Mouse (Mus musculus): ENCODE results near the gene Kcnh4.

Kcnh4 gene

GRCm38 (mm10) chr11:100720345-100720744 is 39.4 kb downstream of the Kcnh4 start:
- no peaks in the 10 kb centered on the region for H3K9me3 ChIP-seq (ENCODE audit: low read length)
- TF ChIP-seq CTCF (conservative IDR thresholded peaks at IDR 0.05; ENCODE audit: low read length) (no peak), NANOG (IDR thresholded peaks at IDR 0.05; ENCODE audit: borderline replicate concordance, low read length) (no peak), POU5F1 (IDR thresholded peaks at IDR 0.05; ENCODE audit: borderline replicate concordance, low read length) (no peak)
- H3K27me3 ChIP-seq (ENCODE audit: insufficient read depth, low read length) = no peaks in the 10 kb centered on the region
- H3K36me3 ChIP-seq (ENCODE audit: insufficient read depth, low read length) = peaks cover 75% of the 10 kb centered on the region
- H3K4me3 ChIP-seq (replicated peaks; ENCODE audit: low read length) = peak overlapping the region; percentile 53
- H3K4me1 ChIP-seq (replicated peaks; ENCODE audit: low read depth, low read length) = peaks cover 95% of the 10 kb centered on the region

- H3K4me3 ChIP-seq (replicated peaks; ENCODE audit: low read length) = peak overlapping the region; percentile 53
- TF ChIP-seq POU5F1 (IDR thresholded peaks at IDR 0.05; ENCODE audit: borderline replicate concordance, low read length) = no peak
- no peak for TF ChIP-seq NANOG (IDR thresholded peaks at IDR 0.05; ENCODE audit: borderline replicate concordance, low read length)
- no peak for TF ChIP-seq CTCF (conservative IDR thresholded peaks at IDR 0.05; ENCODE audit: low read length)
Observed at GRCm38 (mm10) chr11:100719893-100720292, 39.8 kb downstream of the Kcnh4 start.

GRCm38 (mm10) chr11:100719312-100719711 is 40.4 kb downstream of the Kcnh4 start:
- Histone ChIP-seq H3K4me1 (replicated peaks; ENCODE audit: low read depth, low read length) (peaks cover 94% of the 10 kb centered on the region), H3K9me3 (ENCODE audit: low read length) (no peaks in the 10 kb centered on the region), H3K27me3 (ENCODE audit: insufficient read depth, low read length) (no peaks in the 10 kb centered on the region), H3K4me3 (replicated peaks; ENCODE audit: low read length) (peak overlapping the region; percentile 53; the same call in 1 of the 2 replicates), H3K36me3 (ENCODE audit: insufficient read depth, low read length) (peaks cover 72% of the 10 kb centered on the region)
- TF ChIP-seq CTCF (conservative IDR thresholded peaks at IDR 0.05; ENCODE audit: low read length) (no peak), POU5F1 (IDR thresholded peaks at IDR 0.05; ENCODE audit: borderline replicate concordance, low read length) (no peak), NANOG (IDR thresholded peaks at IDR 0.05; ENCODE audit: borderline replicate concordance, low read length) (no peak)

More at GRCm38 (mm10) chr11:100719893-100720292, 39.8 kb downstream of the Kcnh4 start:
- Histone ChIP-seq H3K36me3 (ENCODE audit: insufficient read depth, low read length) (peaks cover 74% of the 10 kb centered on the region), H3K9me3 (ENCODE audit: low read length) (no peaks in the 10 kb centered on the region), H3K4me1 (replicated peaks; ENCODE audit: low read depth, low read length) (peaks cover 94% of the 10 kb centered on the region), H3K27me3 (ENCODE audit: insufficient read depth, low read length) (no peaks in the 10 kb centered on the region)

DNA sequence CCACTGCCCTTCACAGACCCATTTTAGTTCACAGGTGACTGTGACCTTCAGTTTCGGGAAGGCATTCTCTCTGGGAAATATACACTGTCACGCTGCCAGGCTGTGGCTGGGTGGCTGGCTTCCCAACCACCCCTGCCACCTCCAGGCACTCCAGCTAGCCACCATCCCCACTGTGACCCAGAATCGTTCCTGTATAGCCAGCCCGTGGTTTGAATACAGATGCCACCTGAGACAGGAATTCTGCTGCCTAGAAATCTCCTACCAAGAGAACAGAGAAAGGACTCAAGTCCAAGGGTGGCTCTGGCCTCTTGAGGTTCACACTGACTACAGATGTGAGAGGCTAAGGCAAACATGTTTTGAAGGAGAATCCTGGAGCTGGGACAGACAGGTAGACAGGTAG is 40.9 kb downstream of the Kcnh4 start:
- Histone ChIP-seq H3K27me3 (ENCODE audit: insufficient read depth, low read length) (no peaks in the 10 kb centered on the region), H3K9me3 (ENCODE audit: low read length) (no peaks in the 10 kb centered on the region), H3K4me3 (replicated peaks; ENCODE audit: low read length) (no peak overlapping the region), H3K36me3 (ENCODE audit: insufficient read depth, low read length) (peaks cover 68% of the 10 kb centered on the region), H3K4me1 (replicated peaks; ENCODE audit: low read depth, low read length) (peaks cover 94% of the 10 kb centered on the region)
- TF ChIP-seq POU5F1 (IDR thresholded peaks at IDR 0.05; ENCODE audit: borderline replicate concordance, low read length) (no peak), CTCF (conservative IDR thresholded peaks at IDR 0.05; ENCODE audit: low read length) (no peak), NANOG (IDR thresholded peaks at IDR 0.05; ENCODE audit: borderline replicate concordance, low read length) (no peak)

DNA sequence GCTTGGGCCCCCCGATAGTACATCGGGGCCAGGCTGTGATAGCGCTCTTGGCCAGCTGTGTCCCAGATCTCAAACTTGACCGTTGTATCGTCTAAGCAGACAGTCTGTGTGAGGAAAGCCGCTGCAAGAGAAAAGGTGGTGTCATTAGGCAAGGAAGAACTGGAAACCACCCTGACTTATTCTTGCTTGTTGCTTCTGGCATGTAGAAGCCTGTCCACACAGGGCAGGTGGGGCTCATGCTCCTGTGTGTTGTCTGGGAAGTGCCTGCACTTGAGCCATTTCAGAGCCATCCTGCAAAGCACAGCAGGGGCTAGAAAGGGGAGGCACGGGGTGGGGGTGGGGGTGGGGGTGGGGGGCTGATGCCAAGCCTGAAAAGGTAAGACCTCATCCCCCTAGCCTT is 41.3 kb downstream of the Kcnh4 start:
- Histone ChIP-seq H3K9me3 (ENCODE audit: low read length) (no peaks in the 10 kb centered on the region), H3K36me3 (ENCODE audit: insufficient read depth, low read length) (peaks cover 68% of the 10 kb centered on the region), H3K27me3 (ENCODE audit: insufficient read depth, low read length) (no peaks in the 10 kb centered on the region), H3K4me1 (replicated peaks; ENCODE audit: low read depth, low read length) (peaks cover 94% of the 10 kb centered on the region), H3K4me3 (replicated peaks; ENCODE audit: low read length) (no peak overlapping the region)
- TF ChIP-seq NANOG (IDR thresholded peaks at IDR 0.05; ENCODE audit: borderline replicate concordance, low read length) (no peak), CTCF (conservative IDR thresholded peaks at IDR 0.05; ENCODE audit: low read length) (no peak)

DNA sequence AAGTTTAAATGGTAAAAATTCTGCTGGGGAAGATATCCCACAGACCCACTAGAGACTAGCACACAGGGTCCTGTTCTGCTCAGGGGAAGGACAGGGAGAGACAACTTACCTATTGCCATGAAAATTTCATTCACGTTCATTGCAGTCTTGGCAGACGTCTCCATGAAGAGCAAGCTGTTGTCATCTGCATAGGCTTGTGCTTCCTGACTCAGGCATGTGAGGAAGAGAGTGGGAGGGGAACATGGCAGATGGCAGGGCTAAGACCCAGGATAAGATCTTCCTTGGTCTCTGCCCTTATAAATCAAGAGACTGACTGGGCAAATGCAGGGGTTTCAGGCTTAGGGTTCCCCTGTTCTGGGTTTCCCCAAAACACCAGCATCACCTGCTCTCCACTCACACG is 43.1 kb downstream of the Kcnh4 start:
- Histone ChIP-seq H3K4me3 (replicated peaks; ENCODE audit: low read length) (no peak overlapping the region), H3K27me3 (ENCODE audit: insufficient read depth, low read length) (no peaks in the 10 kb centered on the region), H3K9me3 (ENCODE audit: low read length) (no peaks in the 10 kb centered on the region), H3K4me1 (replicated peaks; ENCODE audit: low read depth, low read length) (peaks cover 89% of the 10 kb centered on the region), H3K36me3 (ENCODE audit: insufficient read depth, low read length) (peaks cover 64% of the 10 kb centered on the region)
- no peak for TF ChIP-seq NANOG (IDR thresholded peaks at IDR 0.05; ENCODE audit: borderline replicate concordance, low read length)
- TF ChIP-seq POU5F1 (IDR thresholded peaks at IDR 0.05; ENCODE audit: borderline replicate concordance, low read length) = no peak
- TF ChIP-seq CTCF (conservative IDR thresholded peaks at IDR 0.05; ENCODE audit: low read length) = no peak

DNA sequence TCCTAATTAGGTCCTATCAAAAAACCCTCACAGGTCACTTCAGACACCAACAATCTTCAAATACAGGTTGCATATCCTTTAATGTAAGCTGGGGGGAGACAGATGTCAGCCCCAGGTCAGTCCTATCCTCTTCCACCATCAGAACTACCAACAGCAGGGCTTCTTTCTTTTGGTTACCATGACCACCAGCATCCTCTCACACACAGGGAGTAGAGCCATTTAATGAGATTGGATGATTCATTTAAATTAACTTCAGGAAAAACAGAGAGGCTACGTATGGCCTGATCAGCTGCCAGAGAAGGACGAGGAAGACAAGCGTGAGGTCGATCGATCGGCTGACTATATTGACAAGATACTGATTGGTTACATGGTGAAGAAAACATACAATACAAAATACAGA is 44.8 kb downstream of the Kcnh4 start:
- peaks cover 89% of the 10 kb centered on the region for H3K4me1 ChIP-seq (replicated peaks; ENCODE audit: low read depth, low read length)
- no peaks in the 10 kb centered on the region for H3K9me3 ChIP-seq (ENCODE audit: low read length)
- H3K27me3 ChIP-seq (ENCODE audit: insufficient read depth, low read length) = no peaks in the 10 kb centered on the region
- H3K36me3 ChIP-seq (ENCODE audit: insufficient read depth, low read length) = peaks cover 66% of the 10 kb centered on the region
- peak overlapping the region; percentile 94; the same call in 1 of the 2 replicates for H3K4me3 ChIP-seq (replicated peaks; ENCODE audit: low read length)
- no peak for TF ChIP-seq NANOG (IDR thresholded peaks at IDR 0.05; ENCODE audit: borderline replicate concordance, low read length)
- TF ChIP-seq POU5F1 (IDR thresholded peaks at IDR 0.05; ENCODE audit: borderline replicate concordance, low read length) = no peak
- no peak for TF ChIP-seq CTCF (conservative IDR thresholded peaks at IDR 0.05; ENCODE audit: low read length)

GRCm38 (mm10) chr11:100714534-100714915 is 45.2 kb downstream of the Kcnh4 start:
- H3K4me1 ChIP-seq (replicated peaks; ENCODE audit: low read depth, low read length) = peaks cover 89% of the 10 kb centered on the region
- H3K9me3 ChIP-seq (ENCODE audit: low read length) = no peaks in the 10 kb centered on the region
- H3K4me3 ChIP-seq (replicated peaks; ENCODE audit: low read length) = peak overlapping the region; percentile 94
- TF ChIP-seq NANOG (IDR thresholded peaks at IDR 0.05; ENCODE audit: borderline replicate concordance, low read length) = no peak
- peak; percentile 68 for TF ChIP-seq CTCF (conservative IDR thresholded peaks at IDR 0.05; ENCODE audit: low read length)
- H3K27me3 ChIP-seq (ENCODE audit: insufficient read depth, low read length) = no peaks in the 10 kb centered on the region
- H3K36me3 ChIP-seq (ENCODE audit: insufficient read depth, low read length) = peaks cover 66% of the 10 kb centered on the region
